Mouse (Mus musculus) forebrain, postnatal 0 days (tissue): Measurements from ENCODE around the gene Tmem106c. TPM values are rescaled to one million over a fixed set of nuclear protein-coding genes. Genes with fewer than 3 reads are reported as not detected.

ENCODE experiments used
- ATAC-seq: fragments of 200-750 bp; cut with Nextera tagmentation; 2 replicates; pipeline ENCODE4 v1.8.0; 2017; ENCODE audit warnings: mild to moderate bottlenecking, moderate library complexity
- DNase-seq: peaks from one replicate; pipeline ENCODE4 v3.0.0-alpha.2; 2015
- H3K27ac ChIP-seq: fragments of 300-500 bp; sonication (generic); 2 replicates; pipeline ENCODE4 v1.5.1; 2014; ENCODE audit warnings: low read depth, mild to moderate bottlenecking, antibody characterized with exemption, low read length, moderate library complexity, mixed read lengths
- H3K27me3 ChIP-seq: fragments of 300-500 bp; sonication (generic); 2 replicates; pipeline ENCODE4 v1.6.1; 2014; ENCODE audit warnings: mild to moderate bottlenecking, low read length, mixed read lengths; ENCODE audit not compliant: insufficient read depth
- H3K36me3 ChIP-seq: fragments of 300-500 bp; sonication (generic); 2 replicates; pipeline ENCODE4 v1.6.1; 2014; ENCODE audit warnings: mild to moderate bottlenecking, moderate library complexity; ENCODE audit not compliant: insufficient read depth
- H3K4me1 ChIP-seq: fragments of 300-500 bp; sonication (generic); 2 replicates; pipeline ENCODE4 v1.6.1; 2014; ENCODE audit warnings: antibody characterized with exemption; ENCODE audit not compliant: insufficient read depth
- H3K4me2 ChIP-seq: fragments of 300-500 bp; sonication (generic); 2 replicates; pipeline ENCODE4 v1.6.1; 2014; ENCODE audit warnings: low read depth, mild to moderate bottlenecking, moderate library complexity
- H3K4me3 ChIP-seq: fragments of 300-500 bp; sonication (generic); 2 replicates; pipeline ENCODE4 v1.5.1; 2014; ENCODE audit warnings: low read depth, low read length, mixed read lengths
- H3K9ac ChIP-seq: fragments of 300-500 bp; sonication (generic); 2 replicates; pipeline ENCODE4 v1.6.1; 2014; ENCODE audit warnings: mild to moderate bottlenecking
- H3K9me3 ChIP-seq: fragments of 300-500 bp; sonication (generic); 2 replicates; pipeline ENCODE4 v1.6.1; 2016; ENCODE audit warnings: low read length
- CTCF ChIP-seq: sonication (generic); IDR thresholded peaks from 2 replicates; pipeline ENCODE4 v1.5.1; 2016; ENCODE audit warnings: antibody characterized with exemption, control low read depth, low read depth
- whole genome bisulfite sequencing: fragments of 180-500 bp; shearing (Covaris S2); extraction: QIAGEN DNeasy Blood & Tissue Kit; methylation state at CpG from one replicate; pipeline ENCODE4 v1.1.7; 2014; 5-methylcytosine and 5-hydroxymethylcytosine counted together
- polyA plus RNA-seq: library from polyadenylated mRNA; unstranded; fragments of >200 nt; fragmentation: Nextera tagmentation; extraction: Ambion mirVana; gene quantifications from 2 replicates; pipeline ENCODE4 v1.2.1, GENCODE M21; 2015
- total RNA-seq: library from RNA; depleted of rRNA; stranded (reverse); fragments of >200 nt; gene quantifications from 2 replicates; pipeline ENCODE4 v1.2.3, GENCODE M21; 2014

Gene Tmem106c
- total and polyA plus RNA-seq, 2 experiments from 2014 or later = 50.8 to 62.8 TPM

DNA sequence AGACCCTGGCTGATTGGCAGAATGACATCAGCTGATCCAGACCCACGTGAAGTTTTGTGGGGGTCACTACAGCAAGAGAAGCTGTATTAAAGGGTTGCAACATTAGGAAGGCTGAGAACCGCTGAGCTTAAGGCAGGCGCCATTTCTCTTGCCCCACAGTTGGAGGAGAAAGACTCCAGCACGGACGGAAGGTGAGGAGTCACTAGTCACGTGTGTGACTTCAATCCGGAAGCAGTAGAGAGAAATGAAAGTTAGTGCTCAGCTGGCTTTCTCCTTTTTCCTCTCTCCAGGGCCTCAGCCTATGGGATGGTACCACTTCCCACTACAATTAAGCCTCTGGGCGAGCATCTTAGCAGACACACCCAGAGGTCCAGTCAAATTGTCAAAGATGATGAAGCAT is 21.5 kb upstream of the Tmem106c start:
- no peaks in the 10 kb centered on the region for H3K4me1 ChIP-seq
- H3K9me3 ChIP-seq = no peaks in the 10 kb centered on the region
- ATAC-seq (no peak), DNase-seq (no peak)
- no peak overlapping the region for H3K9ac ChIP-seq
- no peak for TF ChIP-seq CTCF
- H3K4me3 ChIP-seq = no peak overlapping the region
- no peak overlapping the region for H3K4me2 ChIP-seq
- H3K27ac ChIP-seq = no peak overlapping the region
- H3K36me3 ChIP-seq = no peaks in the 10 kb centered on the region
- 86% methylated on average over 8 of the region's 8 CpGs for WGBS
- H3K27me3 ChIP-seq = no peaks in the 10 kb centered on the region

DNA sequence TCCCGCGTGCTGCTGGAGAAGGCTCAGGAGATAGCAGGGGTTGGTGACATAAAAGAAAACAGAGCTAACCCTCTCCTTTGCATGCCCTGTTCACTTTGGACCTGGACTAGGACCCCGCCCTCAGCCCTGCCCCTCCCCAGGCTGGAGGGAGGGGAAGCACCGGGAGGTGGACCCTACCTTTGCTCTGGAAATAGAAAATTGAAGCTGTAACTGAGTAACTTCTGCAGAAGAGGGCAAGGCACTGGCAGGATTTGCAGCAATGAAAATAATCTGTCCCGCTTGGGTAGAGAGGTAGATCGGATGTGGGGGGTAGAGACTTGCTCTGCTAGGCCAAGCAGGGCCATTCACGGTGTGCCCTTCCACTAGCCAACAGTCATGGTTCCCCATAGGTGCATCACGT is 20.6 kb upstream of the Tmem106c start:
- no peak for ATAC-seq
- no peaks in the 10 kb centered on the region for H3K4me1 ChIP-seq
- no peaks in the 10 kb centered on the region for H3K27me3 ChIP-seq
- no peak overlapping the region for H3K4me2 ChIP-seq
- 89% methylated on average over 8 of the region's 8 CpGs for WGBS
- no peaks in the 10 kb centered on the region for H3K9me3 ChIP-seq
- no peaks in the 10 kb centered on the region for H3K36me3 ChIP-seq
- H3K4me3 ChIP-seq = no peak overlapping the region
- DNase-seq = no peak
- no peak overlapping the region for H3K9ac ChIP-seq
- TF ChIP-seq CTCF = no peak
- no peak overlapping the region for H3K27ac ChIP-seq

DNA sequence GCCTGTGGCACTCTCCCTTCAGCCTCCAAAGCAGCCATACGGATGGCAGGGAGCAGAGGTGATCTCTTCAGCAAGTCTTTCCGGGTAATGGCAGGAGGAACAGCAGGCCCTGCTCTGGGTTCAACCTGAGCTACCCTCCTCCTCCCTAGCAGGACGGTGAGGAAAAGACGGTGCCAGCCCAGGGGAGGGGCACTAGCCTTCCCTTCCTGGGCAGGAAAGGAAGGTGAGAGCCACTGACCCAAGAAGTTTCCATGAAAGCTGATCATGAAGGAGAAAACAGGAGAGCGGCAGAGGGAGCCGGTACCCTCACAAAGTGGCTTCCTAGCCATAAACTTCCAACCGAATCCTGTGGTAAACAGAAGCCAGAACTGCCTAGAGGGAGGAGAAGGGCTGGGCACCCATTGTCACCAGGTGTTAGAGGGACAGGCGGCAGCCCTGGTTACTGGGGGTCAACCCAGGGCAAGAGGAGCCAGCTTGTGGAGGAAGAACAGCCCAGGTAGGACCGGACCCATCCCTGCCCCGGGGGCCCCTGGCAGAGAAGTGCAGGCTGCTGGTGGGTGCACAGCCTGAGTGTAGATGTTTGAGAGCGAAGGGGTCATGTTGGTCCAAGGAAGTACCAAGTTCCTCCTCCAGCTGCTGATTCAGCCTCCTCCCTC is 19.0 kb upstream of the Tmem106c start:
- no peaks in the 10 kb centered on the region for H3K9me3 ChIP-seq
- H3K4me3 ChIP-seq = no peak overlapping the region
- ATAC-seq (no peak), DNase-seq (no peak)
- H3K27me3 ChIP-seq = no peaks in the 10 kb centered on the region
- 87% methylated on average over 11 of the region's 11 CpGs for WGBS
- H3K4me1 ChIP-seq = no peaks in the 10 kb centered on the region
- no peak overlapping the region for H3K9ac ChIP-seq
- no peak overlapping the region for H3K27ac ChIP-seq
- no peak overlapping the region for H3K4me2 ChIP-seq
- no peaks in the 10 kb centered on the region for H3K36me3 ChIP-seq
- no peak for TF ChIP-seq CTCF

- Histone ChIP-seq H3K4me2 (no peak overlapping the region), H3K9ac (no peak overlapping the region), H3K4me1 (no peaks in the 10 kb centered on the region), H3K9me3 (no peaks in the 10 kb centered on the region), H3K36me3 (no peaks in the 10 kb centered on the region), H3K4me3 (no peak overlapping the region), H3K27ac (no peak overlapping the region), H3K27me3 (no peaks in the 10 kb centered on the region)
- no peak for TF ChIP-seq CTCF
- DNase-seq (no peak), ATAC-seq (no peak)
- 79% methylated on average over 11 of the region's 11 CpGs for WGBS
Observed at GRCm38 (mm10) chr15:97945656-97946315, 18.2 kb upstream of the Tmem106c start.

- Histone ChIP-seq H3K9ac (no peak overlapping the region), H3K9me3 (no peaks in the 10 kb centered on the region), H3K27me3 (no peaks in the 10 kb centered on the region), H3K4me3 (no peak overlapping the region), H3K4me2 (no peak overlapping the region), H3K36me3 (no peaks in the 10 kb centered on the region), H3K4me1 (no peaks in the 10 kb centered on the region), H3K27ac (no peak overlapping the region)
- TF ChIP-seq CTCF = no peak
- no peak for ATAC-seq
- no peak for DNase-seq
- WGBS = 25% methylated on average over 7 of the region's 7 CpGs
Observed at GRCm38 (mm10) chr15:97948720-97949119, 15.3 kb upstream of the Tmem106c start.

DNA sequence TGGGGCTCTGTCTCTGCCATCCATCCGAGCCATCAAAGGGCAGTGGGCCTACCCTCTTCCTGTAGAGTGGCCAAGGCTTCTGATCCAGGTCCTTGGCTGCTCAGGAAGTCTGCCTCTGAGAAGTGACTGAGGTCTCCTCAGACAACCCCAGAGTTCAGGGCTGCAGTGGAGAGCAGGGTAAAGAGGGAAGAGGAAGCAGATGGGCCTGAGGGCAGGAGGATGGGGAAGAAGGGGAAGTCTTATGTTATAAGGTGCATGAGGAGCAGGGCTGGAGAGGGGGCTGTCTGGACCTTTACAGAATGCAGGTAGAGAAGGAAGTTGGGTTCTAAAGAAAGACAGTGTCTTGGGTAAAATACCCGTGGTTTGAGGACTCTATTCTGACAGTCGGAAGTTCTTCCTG is 14.3 kb upstream of the Tmem106c start:
- WGBS = 75% methylated on average over 3 of the region's 3 CpGs

DNA sequence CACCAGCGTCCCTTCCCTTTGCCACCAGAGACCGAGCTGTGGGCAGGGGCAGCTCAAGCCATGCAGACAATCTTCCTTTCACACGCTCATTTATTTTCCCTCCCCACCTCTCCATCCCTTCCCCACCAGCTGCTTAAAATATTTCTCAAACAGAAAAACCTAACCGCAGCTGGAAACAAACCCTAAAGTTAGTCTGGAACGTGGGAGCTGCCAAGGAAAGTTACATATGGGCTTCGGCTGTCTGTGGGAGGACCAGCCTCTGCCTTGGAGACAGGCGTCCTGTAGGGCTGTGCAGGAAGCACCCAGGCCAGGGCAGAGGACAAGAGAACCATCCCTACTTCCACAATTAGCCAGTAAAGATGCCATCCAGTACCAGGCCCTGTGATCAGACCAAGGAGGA is 13.8 kb upstream of the Tmem106c start:
- Histone ChIP-seq H3K4me1 (no peaks in the 10 kb centered on the region), H3K4me2 (no peak overlapping the region), H3K36me3 (no peaks in the 10 kb centered on the region), H3K27me3 (no peaks in the 10 kb centered on the region), H3K9ac (no peak overlapping the region), H3K9me3 (no peaks in the 10 kb centered on the region), H3K4me3 (no peak overlapping the region), H3K27ac (no peak overlapping the region)
- DNase-seq (no peak), ATAC-seq (no peak)
- no peak for TF ChIP-seq CTCF
- 75% methylated on average over 7 of the region's 7 CpGs for whole genome bisulfite sequencing

More for the DNA sequence above, 14.3 kb upstream of the Tmem106c start:
- Histone ChIP-seq H3K9me3 (no peaks in the 10 kb centered on the region), H3K4me3 (no peak overlapping the region), H3K4me1 (no peaks in the 10 kb centered on the region), H3K36me3 (no peaks in the 10 kb centered on the region), H3K4me2 (no peak overlapping the region), H3K9ac (no peak overlapping the region), H3K27me3 (no peaks in the 10 kb centered on the region), H3K27ac (no peak overlapping the region)
- DNase-seq (no peak), ATAC-seq (no peak)
- TF ChIP-seq CTCF = no peak
